Mouse (Mus musculus) olfactory bulb, adult 2 months (tissue): ENCODE results near the gene A3galt2.

Experiments used
- CTCF ChIP-seq: fragments of 200-500 bp; IDR thresholded peaks from 2 replicates; pipeline ENCODE4 v1.5.1; 2012; ENCODE audit warnings: low read depth, mild to moderate bottlenecking, low read length, moderate library complexity; ENCODE audit not compliant: insufficient read depth
- POLR2A ChIP-seq: fragments of 200-500 bp; IDR thresholded peaks from 2 replicates; pipeline ENCODE4 v1.6.1; 2012; ENCODE audit warnings: mild to moderate bottlenecking, low read depth, low read length, moderate library complexity; ENCODE audit not compliant: insufficient read depth

DNA sequence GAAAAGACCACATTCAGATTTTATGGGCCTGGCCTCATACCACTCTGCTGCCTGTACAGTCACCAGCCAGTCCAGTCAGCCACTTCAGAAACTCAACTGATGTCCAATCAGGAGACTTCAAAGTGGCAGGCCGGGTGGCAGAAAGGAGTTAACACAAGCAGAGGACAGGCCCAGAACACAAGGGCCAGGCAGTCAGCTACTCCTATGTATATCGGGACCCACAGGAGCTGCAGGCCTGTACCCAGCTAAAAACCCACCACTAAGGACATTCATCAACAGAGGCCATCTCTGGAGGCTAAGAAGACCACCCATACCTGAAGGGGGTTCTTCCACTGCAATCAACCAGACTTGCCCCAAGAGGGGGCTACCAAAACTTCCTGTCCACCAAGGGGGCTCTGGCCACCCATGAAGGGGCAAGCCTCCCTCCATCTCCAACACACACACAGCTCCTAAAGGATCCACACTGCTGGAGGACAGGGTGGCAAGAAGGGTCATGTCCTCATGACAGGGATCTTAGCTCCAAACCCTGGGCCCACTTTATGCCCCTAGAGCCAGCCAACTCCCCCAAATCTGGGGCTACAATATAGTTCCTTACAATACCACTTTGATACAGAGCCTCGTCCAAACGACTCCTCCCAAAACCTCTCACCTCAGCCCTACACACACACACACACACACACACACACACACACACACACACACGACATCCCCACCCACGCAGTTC lies 49.4 kb downstream of the A3galt2 start:
- TF ChIP-seq CTCF (no peak), POLR2A (no peak)
